8 mouse cellular contexts compared by ENCODE assay signal in the genomic region with DNA sequence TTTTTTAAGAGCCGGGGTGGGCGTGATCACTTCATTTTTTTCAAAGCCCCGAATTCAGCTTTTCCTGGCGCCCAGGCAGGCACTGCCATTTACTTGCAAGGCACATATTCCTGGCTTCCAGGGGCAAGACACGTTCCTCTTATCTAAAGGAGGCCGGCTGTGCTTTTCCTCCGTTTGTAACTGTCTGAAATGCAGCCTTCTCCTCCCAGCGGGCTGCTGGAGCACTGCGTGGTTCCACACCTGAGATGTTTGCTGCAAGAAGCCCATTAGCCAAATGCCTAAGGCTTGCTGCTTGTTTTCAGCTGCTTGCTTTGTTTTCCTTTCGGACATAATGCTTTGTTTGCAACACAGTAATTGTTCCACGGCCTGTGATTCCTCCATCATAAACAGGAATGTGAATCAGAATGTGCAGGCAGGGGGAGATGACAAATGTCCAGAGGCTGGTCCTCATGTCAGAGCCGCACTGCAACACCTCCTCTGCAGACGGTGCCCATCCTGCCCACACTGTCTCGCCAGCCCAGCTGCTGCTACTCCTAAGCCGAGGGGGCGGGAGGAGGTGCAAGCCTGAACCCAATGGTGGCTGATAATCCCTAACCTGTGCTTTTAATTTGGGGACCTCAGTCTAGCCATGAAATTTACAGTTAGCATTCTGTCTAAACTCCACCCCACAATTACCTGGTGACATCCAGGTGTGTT. TPM values are rescaled to one million over a fixed set of nuclear protein-coding genes. Genes with fewer than 3 reads are reported as not detected.
DNase-seq lines count a peak whose midpoint lies in the region; ATAC-seq and TF ChIP-seq lines count a peak whose summit lies in the region.

No protein-coding gene starts in this region.

- H3K27me3 ChIP-seq in heart, embryonic 14.5 days (ENCODE audit: control insufficient read depth, insufficient read depth, low read length) = no peaks in the 10 kb centered on the region
- no peaks in the 10 kb centered on the region for H3K27me3 ChIP-seq in C2C12 (ENCODE audit: control insufficient read depth, insufficient read depth, insufficient read length)
- no peaks in the 10 kb centered on the region for H3K27me3 ChIP-seq in forebrain, postnatal 0 days (ENCODE audit: insufficient read depth, low read length)

- H3K4me3 ChIP-seq in heart, embryonic 14.5 days (ENCODE audit: control insufficient read depth in 1 of 2, insufficient read depth in 1 of 2, low read depth in 1 of 2, low read length in 2 of 2) = no peak overlapping the region; a peak in 1 of 4 replicates
- H3K4me3 ChIP-seq in C2C12 (ENCODE audit: insufficient read depth, poor library complexity, severe bottlenecking) = no peak overlapping the region
- H3K4me3 ChIP-seq in forebrain, postnatal 0 days (ENCODE audit: low read depth, low read length) = no peak overlapping the region

- no peak for TF ChIP-seq CTCF in C2C12 (IDR thresholded peaks at IDR 0.05; ENCODE audit: control insufficient read depth, insufficient read depth, insufficient read length)
- peak; percentile 47 for TF ChIP-seq CTCF in forebrain, postnatal 0 days (IDR thresholded peaks at IDR 0.05; ENCODE audit: low read depth)

- H3K9ac ChIP-seq in heart, embryonic 14.5 days (ENCODE audit: low read length) = no peak overlapping the region
- no peak overlapping the region for H3K9ac ChIP-seq in forebrain, postnatal 0 days

- H3K4me2 ChIP-seq in heart, embryonic 14.5 days (ENCODE audit: low read length) = peak overlapping the region; percentile 55
- H3K4me2 ChIP-seq in forebrain, postnatal 0 days (ENCODE audit: low read depth) = peak overlapping the region; percentile 18; the same call in 1 of the 2 replicates

- H3K9me3 ChIP-seq in heart, embryonic 14.5 days (ENCODE audit: control insufficient read depth, low read length) = no peaks in the 10 kb centered on the region
- H3K9me3 ChIP-seq in forebrain, postnatal 0 days (ENCODE audit: low read length) = no peaks in the 10 kb centered on the region

- peak overlapping the region; percentile 34 for H3ac ChIP-seq in C2C12 (ENCODE audit: control insufficient read depth, insufficient read length, low read depth)

- peaks cover 9 to 12% of the 10 kb centered on the region in 2 experiments for H3K4me1 ChIP-seq in heart, embryonic 14.5 days (ENCODE audit: control insufficient read depth in 2 of 2, insufficient read depth in 2 of 2, low read length in 2 of 2)
- peaks cover 3% of the 10 kb centered on the region; the same call in 1 of the 2 replicates for H3K4me1 ChIP-seq in forebrain, postnatal 0 days (ENCODE audit: insufficient read depth)

- H3K27ac ChIP-seq in heart, embryonic 14.5 days (replicated peaks in 1 of 2; ENCODE audit: control insufficient read depth in 1 of 2, insufficient read depth in 1 of 2, low read depth in 2 of 2, low read length in 2 of 2) = no peak overlapping the region
- H3K27ac ChIP-seq in forebrain, postnatal 0 days (ENCODE audit: low read depth, low read length) = no peak overlapping the region

- no peak for ATAC-seq in heart, embryonic 14.5 days (ENCODE audit: insufficient number of reproducible peaks, insufficient read depth, low FRiP score, low read depth)
- peak; percentile 69 for ATAC-seq in forebrain, postnatal 0 days
- peak; percentile 44 for ATAC-seq in megakaryocyte progenitor cell, adult 5-6 weeks (replicated peaks; ENCODE audit: poor library complexity)
- no peak for ATAC-seq in megakaryocyte, adult 5-6 weeks (ENCODE audit: poor library complexity, severe bottlenecking)

- no peaks in the 10 kb centered on the region for H3K36me3 ChIP-seq in heart, embryonic 14.5 days (ENCODE audit: control insufficient read depth, insufficient read depth, low read length)
- H3K36me3 ChIP-seq in C2C12 (ENCODE audit: control insufficient read depth, insufficient read depth) = no peaks in the 10 kb centered on the region
- H3K36me3 ChIP-seq in forebrain, postnatal 0 days (ENCODE audit: insufficient read depth) = no peaks in the 10 kb centered on the region

- no peaks in the 10 kb centered on the region for H3K79me2 ChIP-seq in C2C12 (ENCODE audit: control insufficient read depth, insufficient read depth)

- DNase-seq in heart, postnatal 10 days = no peak
- peak; percentile 54 for DNase-seq in forebrain, postnatal 0 days
- DNase-seq in spleen, postnatal 10 days (ENCODE audit: low spot score in 2 of 2) = no peak
- no peak for DNase-seq in urinary bladder, postnatal 10 days (ENCODE audit: low spot score)

- 11% methylated on average over 16 of the region's 16 CpGs for WGBS in heart, embryonic 14.5 days
- WGBS in forebrain, postnatal 0 days = 17% methylated on average over 16 of the region's 16 CpGs

- H3K79me3 ChIP-seq in C2C12 (ENCODE audit: low read depth) = no peaks in the 10 kb centered on the region

- intact Hi-C loops in heart, postnatal 10 days (cut with DNase I) = no loop called here

TF ChIP-seq in C2C12, 6 proteins besides CTCF, POLR2A, EP300 and RAD21:
- TF ChIP-seq CEBPB (IDR thresholded peaks at IDR 0.05; ENCODE audit: low read depth) (no peak), MYOD1 (IDR thresholded peaks at IDR 0.05; ENCODE audit: control insufficient read depth, insufficient read length, low read depth) (no peak), USF1 (IDR thresholded peaks at IDR 0.05; ENCODE audit: low read depth) (no peak), FOSL1 (IDR thresholded peaks at IDR 0.05; ENCODE audit: insufficient read depth, low read length, poor library complexity, severe bottlenecking) (no peak), MAX (IDR thresholded peaks at IDR 0.05) (no peak), MYOG (IDR thresholded peaks at IDR 0.05; ENCODE audit: control insufficient read depth, extremely low read depth, insufficient read length) (no peak)

RNA-seq across cellular contexts. Expression of gene Slc6a5, which starts 27.1 kb away (rescaled TPM):
- not detected in 2 replicates for polyA plus RNA-seq in heart, embryonic 14.5 days (2014; fragmentation: Nextera tagmentation; extraction: Ambion mirVana)
- not detected for total RNA-seq in heart, postnatal 10 days (2021)
- not detected for polyA plus RNA-seq in C2C12 (2012; fragmentation: generic; extraction: Trizol)
- total RNA-seq in forebrain, postnatal 0 days (2014; rRNA removed) = 0.10 TPM in 1 of 2 replicates, not detected in the other
- polyA plus RNA-seq in forebrain, postnatal 0 days (2015; fragmentation: Nextera tagmentation; extraction: Ambion mirVana) = not detected in 2 replicates
- total RNA-seq in megakaryocyte progenitor cell, adult 5-6 weeks (2015) = not detected in 2 replicates
- not detected in 2 replicates for total RNA-seq in megakaryocyte progenitor cell, adult 5-6 weeks (2017)
- total RNA-seq in megakaryocyte, adult 5-6 weeks (2015) = not detected in 2 replicates
- total RNA-seq in megakaryocyte, adult 5-6 weeks (2017) = not detected in 2 replicates

Comparison
In these comparisons a context has a peak if more than half of its experiments do, and no peak if none do; other contexts are left out.
1. ATAC-seq: peak in forebrain, postnatal 0 days (single experiment) and megakaryocyte progenitor cell, adult 5-6 weeks (single experiment); none in heart, embryonic 14.5 days (single experiment) and megakaryocyte, adult 5-6 weeks (single experiment).